Mouse (Mus musculus) left cerebral cortex, postnatal 36 days (tissue): ENCODE measurements around the gene Rdm1. TPM values are rescaled to one million over a fixed set of nuclear protein-coding genes. Genes with fewer than 3 reads are reported as not detected.
A peak's percentile ranks its signal among the peaks of the same experiment; 100 is the strongest.
"Not testable (repeated sequence)": the region's sequence is repeated elsewhere in the genome, so short reads cannot be mapped to it uniquely, and the experiment has no call there.

Source experiments
- DNase-seq, 2 experiments: peaks; one replicate each; pipeline ENCODE4 v3.0.0; 2021 to 2022; ENCODE audit warnings: low spot score in 2 of 2, mixed read lengths in 1 of 2
- intact Hi-C: fragments of 180-260 bp; cut with DNase I; formaldehyde crosslinking; loops from one replicate; pipeline ENCODE4 v1.15.1; 2025
- total RNA-seq, 2 experiments: library from RNA; stranded (reverse); gene quantifications; 2 replicates each; pipeline ENCODE4 v1.2.3; 2021

The Rdm1 gene
- 1 to 10 TPM; 6.0 to 6.5 TPM for total RNA-seq

DNA sequence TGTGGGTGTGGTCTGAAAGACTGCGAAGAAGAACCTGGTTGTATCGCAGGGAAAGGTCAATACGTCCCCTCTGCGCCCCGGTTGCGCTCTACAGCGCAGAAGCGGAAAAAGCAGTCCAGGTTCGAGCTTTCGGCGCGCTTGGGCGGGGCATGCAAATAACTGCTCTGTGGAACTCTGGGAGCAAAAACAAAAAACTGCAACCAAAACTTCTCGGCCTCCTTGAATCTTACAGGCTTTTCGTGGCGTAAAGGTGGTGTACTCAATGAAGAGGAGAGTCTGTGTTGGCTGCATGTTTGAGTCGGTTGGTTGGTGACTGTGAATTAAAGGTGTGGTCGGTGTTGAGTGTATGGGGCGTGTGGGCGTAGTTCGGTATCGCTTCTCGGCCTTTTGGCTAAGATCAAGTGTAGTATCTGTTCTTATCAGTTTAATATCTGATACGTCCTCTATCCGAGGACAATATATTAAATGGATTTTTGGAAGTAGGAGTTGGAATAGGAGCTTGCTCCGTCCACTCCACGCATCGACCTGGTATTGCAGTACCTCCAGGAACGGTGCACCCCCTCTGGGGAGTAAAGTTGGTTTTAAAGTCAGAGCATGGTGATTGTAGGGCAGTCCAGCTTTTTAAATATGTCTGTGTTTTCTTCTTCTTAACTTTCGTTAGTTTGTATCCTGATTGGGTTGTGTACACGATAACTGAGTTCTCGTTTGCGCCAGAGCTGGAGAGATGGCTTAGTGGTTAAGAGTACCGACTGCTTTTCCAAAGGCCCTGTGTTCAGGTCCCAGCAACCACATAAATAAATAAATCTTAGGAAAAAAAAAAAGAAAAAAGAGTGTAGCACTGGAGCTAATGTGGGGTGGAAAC lies at the start of gene Rdm1:
Rdm1 (plus strand) TSS at position 201 of the 862 bp plus-strand sequence.
- DNase-seq, result peak; percentile 75 to 77
- intact Hi-C loops, result no loop called here

DNA sequence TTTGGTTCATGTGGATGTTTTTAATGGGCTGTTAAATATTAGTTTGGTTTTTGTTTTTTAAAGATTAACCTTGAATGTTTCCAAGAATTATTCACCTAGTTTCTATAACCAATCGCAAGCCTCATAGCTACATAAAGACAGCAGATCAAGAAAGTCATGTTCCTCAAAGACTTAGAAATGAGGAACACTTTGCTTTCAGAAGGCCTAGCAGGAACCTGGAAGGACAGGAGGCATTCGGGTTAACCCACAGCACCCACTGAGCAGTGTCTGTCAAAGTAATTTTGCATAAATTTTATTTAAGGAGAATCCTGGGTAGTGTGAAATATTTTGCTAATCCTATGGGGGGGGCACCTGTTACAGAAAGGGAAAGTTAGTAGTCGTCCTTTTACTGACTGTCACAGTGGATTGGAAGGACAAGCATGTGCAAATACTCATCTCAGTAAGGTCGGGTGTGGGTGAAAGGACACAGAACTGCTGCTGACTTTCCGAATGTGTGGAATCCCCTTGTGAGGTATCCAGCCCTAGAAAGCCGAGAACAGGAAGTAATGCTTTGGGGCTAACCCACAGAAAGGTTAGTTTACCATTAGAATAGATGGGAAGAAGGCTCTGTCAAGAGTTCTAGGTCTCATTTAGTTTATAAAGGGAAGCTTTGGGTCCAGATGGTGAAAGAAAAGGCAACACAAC lies 45.8 kb upstream of the Rdm1 start:
- DNase-seq, result no peak
- intact Hi-C loops, result no loop called here

DNA sequence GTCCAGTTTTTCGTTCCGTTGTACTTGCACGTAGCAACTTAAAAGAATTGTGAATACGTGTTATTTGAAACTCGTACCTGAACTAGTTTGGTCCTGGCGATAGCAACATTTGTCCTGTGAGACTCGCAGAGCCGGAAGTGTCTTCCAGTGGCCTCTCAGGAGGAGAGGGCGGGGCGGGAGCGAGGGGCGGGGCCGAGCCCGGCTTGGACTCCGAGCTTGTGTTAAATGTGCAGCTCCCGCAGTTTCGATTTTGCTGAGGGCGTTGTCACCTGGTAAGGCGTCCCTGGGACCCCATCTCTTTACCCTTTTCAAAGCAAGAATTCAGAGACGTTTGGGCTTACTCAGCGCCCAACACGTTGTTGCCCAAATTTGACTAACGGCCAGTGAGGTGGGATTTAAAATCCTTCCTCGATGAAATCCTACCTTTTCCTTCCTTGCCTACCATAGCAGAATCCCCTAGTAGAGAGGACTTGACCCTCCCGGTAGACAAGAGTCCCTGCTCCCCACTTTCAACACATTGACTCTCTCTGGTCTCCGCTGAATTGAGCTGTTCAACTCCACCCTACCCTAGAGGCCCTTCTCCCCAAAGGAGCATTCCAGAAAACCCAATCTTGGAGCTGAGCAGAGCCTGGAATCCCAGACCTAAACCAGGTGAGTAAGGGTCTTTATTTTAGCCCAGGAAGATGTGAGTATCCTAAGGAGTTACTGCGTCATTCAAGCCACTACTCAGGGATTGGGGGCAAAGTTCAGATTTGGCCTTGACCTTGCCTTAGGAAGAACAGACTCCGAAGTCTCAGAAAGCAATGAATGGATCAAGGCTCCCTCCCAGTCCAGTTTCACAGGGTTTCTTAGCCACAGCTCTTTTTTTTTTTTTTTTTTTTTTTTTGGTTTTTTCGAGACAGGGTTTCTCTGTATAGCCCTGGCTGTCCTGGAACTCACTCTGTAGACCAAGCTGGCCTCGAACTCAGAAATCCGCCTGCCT lies 44.6 kb upstream of the Rdm1 start, which contains the start of gene Tmem106a:
Tmem106a (plus strand) TSS at position 189 of the 982 bp plus-strand sequence.
- intact Hi-C loops, result no loop called here
- no peak for DNase-seq

DNA sequence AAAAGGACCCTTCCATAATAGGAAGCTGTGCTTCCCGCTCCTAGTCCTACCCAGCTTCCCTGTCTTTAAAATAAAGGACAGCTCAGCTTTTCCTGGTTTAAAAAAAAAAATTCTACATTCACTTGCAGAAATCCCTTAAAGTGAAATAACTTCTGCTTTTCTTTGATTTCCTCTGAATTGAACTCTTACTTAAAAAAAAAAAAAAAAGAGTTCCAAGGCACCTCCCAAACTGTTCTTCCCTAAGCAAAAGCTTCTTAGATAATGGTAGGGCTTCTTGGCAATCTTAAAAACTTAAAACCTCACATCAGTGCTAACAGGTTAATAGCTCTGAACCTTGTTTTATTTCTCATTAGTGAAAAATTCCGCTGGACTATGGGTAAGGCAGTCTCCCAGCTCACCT lies 43.8 kb upstream of the Rdm1 start:
- DNase-seq, result no peak
- intact Hi-C loops, result no loop called here

GRCm38 (mm10) chr11:101585031-101585430 lies 42.0 kb upstream of the Rdm1 start:
- intact Hi-C loops, DNase-seq: not testable (repeated sequence)

- intact Hi-C loops, result no loop called here
- no peak for DNase-seq
These were observed 41.2 kb upstream of the Rdm1 start for GRCm38 (mm10) chr11:101585805-101586204.

GRCm38 (mm10) chr11:101587676-101588075 lies 39.3 kb upstream of the Rdm1 start:
- DNase-seq, result peak; percentile 58 to 60
- intact Hi-C loops, result no loop called here

GRCm38 (mm10) chr11:101588868-101589267 lies 38.1 kb upstream of the Rdm1 start:
- no peak for DNase-seq
- intact Hi-C loops, result no loop called here

DNA sequence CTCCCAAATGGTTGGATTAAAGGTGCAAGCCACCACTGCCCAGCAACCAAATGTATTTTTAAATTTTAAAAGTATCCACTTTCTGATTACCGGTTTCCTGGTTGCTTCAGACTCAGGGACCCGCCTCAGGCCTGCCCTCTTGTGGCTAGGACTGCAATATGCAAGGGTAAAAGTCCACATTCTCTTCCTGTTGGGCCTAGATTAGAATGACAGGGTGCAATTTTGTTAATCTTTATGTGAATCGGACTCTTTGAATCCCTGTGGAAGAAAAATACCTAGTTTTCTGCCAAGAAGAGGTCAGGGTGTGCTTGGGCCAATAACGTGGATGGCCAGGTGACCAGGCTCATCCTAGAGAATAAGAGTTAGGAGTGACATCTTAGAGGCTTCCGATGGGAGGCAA lies 37.6 kb upstream of the Rdm1 start:
- DNase-seq, result peak; percentile 21 to 23
- intact Hi-C loops, result no loop called here

GRCm38 (mm10) chr11:101589989-101590624 lies 36.9 kb upstream of the Rdm1 start:
- DNase-seq, result no peak
- intact Hi-C loops, result no loop called here

GRCm38 (mm10) chr11:101599156-101599555 lies 27.8 kb upstream of the Rdm1 start, which contains the start of gene Gm11634:
Gene Gm11634, minus strand, starts transcription at chr11:101599256.
- intact Hi-C loops, result no loop called here

GRCm38 (mm10) chr11:101602491-101602890 lies 24.5 kb upstream of the Rdm1 start:
- intact Hi-C loops, result no loop called here
- DNase-seq, result no peak

More at GRCm38 (mm10) chr11:101599156-101599555, 27.8 kb upstream of the Rdm1 start, which contains the start of gene Gm11634:
- DNase-seq, result no peak

GRCm38 (mm10) chr11:101604116-101604515 lies 22.9 kb upstream of the Rdm1 start:
- no peak for DNase-seq
- intact Hi-C loops, result no loop called here

GRCm38 (mm10) chr11:101604531-101605453 lies 22.2 kb upstream of the Rdm1 start:
- intact Hi-C loops, result not testable (repeated sequence)
- DNase-seq, result peak; percentile 18 to 25

- intact Hi-C loops, result not testable (repeated sequence)
These were observed 19.9 kb upstream of the Rdm1 start for GRCm38 (mm10) chr11:101607134-101607533.

GRCm38 (mm10) chr11:101610445-101610844 lies 16.6 kb upstream of the Rdm1 start:
- intact Hi-C loops, result no loop called here
- no peak for DNase-seq

More at GRCm38 (mm10) chr11:101607134-101607533, 19.9 kb upstream of the Rdm1 start:
- DNase-seq, result not testable (repeated sequence)

GRCm38 (mm10) chr11:101613596-101613995 lies 13.4 kb upstream of the Rdm1 start:
- DNase-seq, result no peak
- intact Hi-C loops, result no loop called here

DNA sequence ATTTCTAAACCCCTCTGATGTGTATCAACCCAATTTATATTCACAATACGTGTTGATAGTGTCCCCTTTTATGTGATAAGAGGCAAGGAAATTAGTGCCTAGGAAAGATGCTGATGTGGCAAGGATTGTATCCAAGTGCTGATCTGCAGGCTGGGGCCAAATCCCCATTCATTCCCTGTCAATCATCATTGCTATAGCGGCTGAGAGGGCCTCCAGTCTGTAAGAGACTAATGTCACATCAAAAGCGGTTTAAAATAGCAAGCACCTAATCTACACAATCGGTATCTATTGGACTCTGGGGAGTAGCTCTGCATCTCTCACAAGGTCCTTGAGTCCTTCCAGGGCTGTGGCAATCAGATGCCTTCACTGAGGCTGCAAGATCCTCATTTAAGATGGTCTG lies 12.9 kb upstream of the Rdm1 start:
- intact Hi-C loops, result no loop called here
- DNase-seq, result no peak
